Mouse (Mus musculus) liver, embryonic 14.5 days (tissue): Measurements from ENCODE around the gene Egln1. TPM values are rescaled to one million over a fixed set of nuclear protein-coding genes. Genes with fewer than 3 reads are reported as not detected.
A peak's percentile ranks its signal among the peaks of the same experiment; 100 is the strongest.

ENCODE experiments used
- ATAC-seq: fragments of 200-750 bp; cut with Nextera tagmentation; 2 replicates; pipeline ENCODE4 v1.8.0; 2017; ENCODE audit warnings: moderate number of reproducible peaks, mild to moderate bottlenecking, moderate library complexity; ENCODE audit not compliant: insufficient read depth
- DNase-seq, 3 experiments: peaks; one replicate each; pipeline ENCODE4 v3.0.0-alpha.2; 2012 to 2013; ENCODE audit warnings: low read depth in 3 of 3, low spot score in 3 of 3
- H3K27ac ChIP-seq: fragments of 300-500 bp; sonication (generic); 2 replicates; pipeline ENCODE4 v1.5.1; 2014; ENCODE audit warnings: moderate library complexity, mild to moderate bottlenecking, control low read depth, inconsistent platforms
- H3K27me3 ChIP-seq: fragments of 300-500 bp; sonication (generic); 2 replicates; pipeline ENCODE4 v1.6.1; 2014; ENCODE audit warnings: mild to moderate bottlenecking, low read length, moderate library complexity; ENCODE audit not compliant: control insufficient read depth, insufficient read depth
- H3K36me3 ChIP-seq: fragments of 300-500 bp; sonication (generic); replicated peaks from 2 replicates; pipeline ENCODE4 v1.6.1; 2014; ENCODE audit warnings: low read depth; ENCODE audit not compliant: control insufficient read depth, insufficient read depth
- H3K4me1 ChIP-seq, 2 experiments: fragments of 200-500 bp in 1 of 2; fragments of 300-500 bp in 1 of 2; sonication (generic) in 1 of 2; replicated peaks; 2 replicates each; pipeline ENCODE4 v1.6.1; 2012 to 2014; ENCODE audit warnings: antibody characterized with exemption in 1 of 2, inconsistent platforms in 1 of 2, low read length in 1 of 2; ENCODE audit not compliant: control insufficient read depth in 2 of 2, insufficient read depth in 2 of 2
- H3K4me2 ChIP-seq: fragments of 300-500 bp; sonication (generic); 2 replicates; pipeline ENCODE4 v1.6.1; 2014; ENCODE audit warnings: low read depth, mild to moderate bottlenecking, control low read depth, moderate library complexity
- H3K4me3 ChIP-seq, 2 experiments: fragments of 200-500 bp in 1 of 2; fragments of 300-500 bp in 1 of 2; sonication (generic) in 1 of 2; 2 replicates each; pipeline ENCODE4 v1.5.1; 2012 to 2014; ENCODE audit warnings: low read depth in 2 of 2, low read length in 2 of 2, mild to moderate bottlenecking in 2 of 2, control low read depth in 1 of 2, inconsistent platforms in 1 of 2, moderate library complexity in 1 of 2; ENCODE audit not compliant: insufficient read depth in 1 of 2
- H3K9ac ChIP-seq: fragments of 300-500 bp; sonication (generic); replicated peaks from 2 replicates; pipeline ENCODE4 v1.6.1; 2014; ENCODE audit warnings: mild to moderate bottlenecking, control low read depth, moderate library complexity
- H3K9me3 ChIP-seq: fragments of 300-500 bp; sonication (generic); 2 replicates; pipeline ENCODE4 v1.6.1; 2016; ENCODE audit warnings: low read length, mixed read lengths; ENCODE audit not compliant: control insufficient read depth
- CTCF ChIP-seq: IDR thresholded peaks from 2 replicates; pipeline ENCODE4 v1.5.1; 2016; ENCODE audit warnings: antibody characterized with exemption, low read depth, control low read depth
- EP300 ChIP-seq: IDR thresholded peaks from 2 replicates; pipeline ENCODE4 v1.6.1; 2016; ENCODE audit warnings: antibody characterized with exemption, low read depth
- WGBS: fragments of 180-500 bp; shearing (Covaris S2); extraction: QIAGEN DNeasy Blood & Tissue Kit; methylation state at CpG from one replicate; pipeline ENCODE4 v1.1.7; 2014; ENCODE audit not compliant: insufficient replicate concordance; 5-methylcytosine and 5-hydroxymethylcytosine counted together
- polyA plus RNA-seq, 2 experiments: library from polyadenylated mRNA; depleted of rRNA in 1 of 2; stranded (reverse) in 1 of 2; unstranded in 1 of 2; fragments of >200 nt; fragmentation: Nextera tagmentation in 1 of 2; extraction: Ambion mirVana in 1 of 2; gene quantifications; 2 replicates each; pipeline versions ENCODE4 v1.2.1 to v1.2.3; 2012 to 2014

The Egln1 gene
- polyA plus RNA-seq, 2 experiments = 3.9 to 5.5 TPM

DNA sequence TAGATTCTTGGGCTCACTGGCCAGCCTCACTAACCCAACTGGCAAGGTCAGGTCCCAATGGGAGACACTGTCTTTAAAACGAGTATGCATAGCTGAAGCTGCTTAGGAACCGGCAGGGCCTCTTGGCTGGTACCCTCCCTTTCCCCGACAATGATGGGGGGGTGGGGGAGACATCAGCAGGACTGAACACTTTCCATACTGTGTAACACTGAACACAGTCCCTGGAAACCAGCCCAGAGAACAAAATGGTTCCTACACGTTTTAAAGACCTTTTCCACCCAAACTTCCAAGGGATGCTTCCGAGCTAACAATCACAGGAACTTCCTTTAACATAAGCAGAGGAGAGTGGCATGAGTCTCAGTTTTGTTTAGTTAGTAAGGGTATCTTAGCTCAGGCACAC lies 14.0 kb downstream of the Egln1 start:
- DNase-seq = no peak
- H3K4me1 ChIP-seq = no peaks in the 10 kb centered on the region
- H3K9ac ChIP-seq = no peak overlapping the region
- H3K27me3 ChIP-seq = no peaks in the 10 kb centered on the region
- H3K9me3 ChIP-seq = no peaks in the 10 kb centered on the region
- H3K27ac ChIP-seq = no peak overlapping the region
- H3K4me3 ChIP-seq = no peak overlapping the region
- WGBS = 63% methylated on average over 5 of the region's 5 CpGs
- no peak for ATAC-seq
- no peak for TF ChIP-seq CTCF
- TF ChIP-seq EP300 = no peak
- H3K4me2 ChIP-seq = no peak overlapping the region
- no peaks in the 10 kb centered on the region for H3K36me3 ChIP-seq

DNA sequence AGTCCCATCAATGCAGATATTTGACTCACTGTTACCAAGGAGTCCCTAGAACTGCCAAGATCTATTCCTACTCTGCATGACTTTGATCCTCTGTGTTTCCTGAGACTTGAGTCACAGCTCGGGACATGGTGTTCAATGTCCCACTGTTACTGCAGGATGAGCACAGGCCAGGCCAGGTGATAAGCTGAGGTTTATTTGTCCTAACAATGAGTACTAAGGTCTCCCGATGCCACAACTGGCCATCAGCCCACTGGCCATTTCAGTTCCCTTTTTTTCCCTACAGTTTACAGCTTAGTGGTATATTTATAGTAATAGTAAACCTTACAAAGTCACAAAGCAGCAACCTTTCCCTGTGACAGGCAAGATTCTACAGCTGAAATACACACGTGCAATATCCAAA lies 16.7 kb downstream of the Egln1 start:
- no peak for ATAC-seq
- WGBS = 42% methylated on average over 3 of the region's 3 CpGs
- TF ChIP-seq CTCF (no peak), EP300 (no peak)

DNA sequence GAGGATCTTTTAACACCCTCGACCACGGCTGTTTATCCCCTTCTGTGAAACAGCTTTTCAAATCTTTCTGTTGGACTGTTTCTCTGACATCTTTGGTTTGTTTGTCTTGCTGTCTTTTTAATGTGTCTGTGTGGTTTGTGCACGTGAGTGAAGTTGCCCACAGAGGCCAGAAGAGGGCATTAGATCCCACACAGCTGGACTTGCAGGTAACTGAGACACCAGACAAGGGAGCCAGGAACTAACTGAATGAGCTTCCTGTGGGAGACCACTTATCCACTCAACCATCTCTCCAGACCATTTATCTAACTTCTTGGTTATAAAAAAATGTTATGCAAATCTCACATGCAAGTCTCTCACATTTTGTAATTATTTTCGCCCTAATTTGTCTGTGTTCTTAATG lies 18.5 kb downstream of the Egln1 start:
- Histone ChIP-seq H3K9me3 (no peaks in the 10 kb centered on the region), H3K27me3 (no peaks in the 10 kb centered on the region), H3K4me2 (no peak overlapping the region), H3K27ac (no peak overlapping the region), H3K4me1 (peaks cover 4 to 8% of the 10 kb centered on the region in 2 experiments; a peak in 3 of 4 replicates), H3K4me3 (no peak overlapping the region), H3K9ac (no peak overlapping the region), H3K36me3 (no peaks in the 10 kb centered on the region)
- ATAC-seq = no peak
- 72% methylated on average over 4 of the region's 4 CpGs for WGBS
- no peak for DNase-seq
- TF ChIP-seq CTCF (peak; percentile 18; the same call in 1 of the 2 replicates), EP300 (no peak)

More for the DNA sequence above, 16.7 kb downstream of the Egln1 start:
- no peak overlapping the region for H3K27ac ChIP-seq
- no peak overlapping the region for H3K4me3 ChIP-seq
- no peak for DNase-seq
- no peaks in the 10 kb centered on the region for H3K36me3 ChIP-seq
- H3K4me1 ChIP-seq = no peaks in the 10 kb centered on the region; a peak in 1 of 4 replicates
- no peak overlapping the region for H3K9ac ChIP-seq
- no peaks in the 10 kb centered on the region for H3K9me3 ChIP-seq
- H3K4me2 ChIP-seq = no peak overlapping the region
- H3K27me3 ChIP-seq = no peaks in the 10 kb centered on the region

DNA sequence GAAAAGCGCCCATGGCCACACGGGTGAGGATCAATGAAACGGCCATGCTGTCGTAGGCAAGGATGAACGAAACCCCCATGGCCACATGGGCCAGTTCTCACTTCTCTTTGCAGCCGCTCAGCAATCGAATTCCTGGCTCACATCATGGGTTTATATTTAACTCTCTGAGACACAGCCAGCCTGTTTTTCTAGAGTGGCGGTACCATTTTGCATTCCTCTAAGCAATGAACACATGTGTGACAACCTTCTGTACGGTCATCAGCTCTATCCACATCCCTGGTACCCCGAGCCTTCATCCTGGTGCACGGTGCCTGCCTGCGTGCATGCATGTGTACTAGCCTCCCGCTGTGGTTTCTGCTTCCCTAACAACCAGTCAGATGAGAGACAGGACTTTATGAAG lies 19.0 kb downstream of the Egln1 start:
- no peak for TF ChIP-seq EP300
- no peak for TF ChIP-seq CTCF
- Histone ChIP-seq H3K4me3 (no peak overlapping the region), H3K27me3 (no peaks in the 10 kb centered on the region), H3K4me2 (no peak overlapping the region), H3K27ac (no peak overlapping the region), H3K4me1 (peaks cover 4 to 12% of the 10 kb centered on the region in 2 experiments), H3K9me3 (no peaks in the 10 kb centered on the region), H3K36me3 (no peaks in the 10 kb centered on the region), H3K9ac (no peak overlapping the region)
- no peak for DNase-seq
- WGBS = 74% methylated on average over 13 of the region's 13 CpGs
- ATAC-seq = no peak

DNA sequence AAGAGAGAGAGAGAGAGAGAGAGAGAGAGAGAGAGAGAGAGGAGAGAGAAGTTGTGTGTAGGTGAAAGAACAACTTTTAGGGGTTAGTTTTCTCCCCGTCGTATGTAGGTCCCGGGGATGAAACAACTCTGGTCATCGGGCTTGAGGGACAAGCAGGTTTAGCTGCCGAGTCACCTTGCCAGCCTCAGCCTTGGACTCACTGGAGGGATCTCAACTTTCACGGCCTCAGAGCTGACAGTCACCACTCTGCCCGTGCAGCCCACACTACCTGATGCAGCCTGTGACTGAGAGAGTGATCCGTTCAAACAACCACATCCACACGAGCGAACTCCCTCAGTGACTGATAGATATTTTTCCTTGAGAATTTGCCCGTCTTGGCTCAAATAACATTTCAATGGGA lies 20.1 kb downstream of the Egln1 start:
- DNase-seq = no peak
- Histone ChIP-seq H3K9me3 (no peaks in the 10 kb centered on the region), H3K4me2 (no peak overlapping the region), H3K27me3 (no peaks in the 10 kb centered on the region), H3K27ac (no peak overlapping the region), H3K4me1 (peaks cover 4 to 12% of the 10 kb centered on the region in 2 experiments), H3K4me3 (no peak overlapping the region), H3K36me3 (no peaks in the 10 kb centered on the region), H3K9ac (no peak overlapping the region)
- TF ChIP-seq CTCF (no peak), EP300 (no peak)
- no peak for ATAC-seq
- 78% methylated on average over 11 of the region's 11 CpGs for WGBS
